Mouse (Mus musculus) small intestine, adult 2 months (tissue): ENCODE data around the gene 4930578G10Rik.

Experiments
- CTCF ChIP-seq: fragments of 200-500 bp; IDR thresholded peaks from 2 replicates; pipeline ENCODE4 v1.5.1; 2012; ENCODE audit warnings: low read depth, mild to moderate bottlenecking, control low read depth, inconsistent platforms, low read length, moderate library complexity, mixed read lengths; ENCODE audit not compliant: insufficient replicate concordance, insufficient read length; ENCODE audit errors: extremely low read depth
- POLR2A ChIP-seq: fragments of 200-500 bp; IDR thresholded peaks from 2 replicates; pipeline ENCODE4 v1.6.1; 2012; ENCODE audit warnings: low read depth, mild to moderate bottlenecking, control low read depth, inconsistent platforms, low read length, moderate library complexity

- TF ChIP-seq CTCF (no peak), POLR2A (no peak)
Measured at GRCm38 (mm10) chr4:42891176-42891575, 155.8 kb downstream of the 4930578G10Rik start.
